8 mouse cellular contexts compared by ENCODE assay signal in the genomic region with DNA sequence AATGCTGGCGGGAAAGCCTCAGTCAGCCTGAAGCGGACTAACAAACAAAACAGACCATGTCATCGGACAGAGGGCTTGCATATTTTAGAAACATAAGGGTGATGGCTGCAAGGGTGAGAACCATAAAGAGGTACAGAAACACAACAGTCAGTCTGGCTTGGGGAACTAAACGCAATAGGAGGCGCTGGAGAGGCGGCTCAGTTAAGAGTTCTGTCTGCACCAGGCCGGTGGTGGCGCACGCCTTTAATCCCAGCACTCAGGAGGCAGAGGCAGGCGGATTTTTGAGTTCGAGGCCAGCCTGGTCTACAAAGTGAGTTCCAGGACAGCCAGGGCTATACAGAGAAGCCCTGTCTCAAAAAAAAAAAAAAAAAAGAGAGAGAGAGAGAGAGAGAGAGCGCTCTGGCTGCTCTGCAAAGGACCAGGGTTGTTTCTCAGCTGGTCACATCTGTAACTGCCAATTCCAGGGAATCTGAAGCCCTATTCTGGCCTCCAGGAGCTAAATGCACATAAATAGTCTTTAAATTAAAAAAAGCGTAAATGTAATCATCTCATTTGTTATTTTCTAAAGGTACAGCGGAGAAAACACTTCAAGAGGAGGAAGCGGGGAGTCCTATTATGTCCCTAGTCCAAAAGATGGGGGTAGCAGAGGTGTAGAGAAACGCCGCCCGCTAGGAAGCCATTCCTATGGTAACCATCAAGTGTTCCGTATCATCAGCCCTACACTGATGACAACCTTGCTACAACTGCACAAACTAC. TPM values are rescaled to one million over a fixed set of nuclear protein-coding genes. Genes with fewer than 3 reads are reported as not detected.
A peak's percentile ranks its signal among the peaks of the same experiment; 100 is the strongest.
DNase-seq lines count a peak whose midpoint lies in the region; ATAC-seq and TF ChIP-seq lines count a peak whose summit lies in the region.

No protein-coding gene starts in this region.

- H3K27me3 ChIP-seq in neural tube, embryonic 11.5 days (ENCODE audit: control insufficient read depth, insufficient read depth, low read length), result no peaks in the 10 kb centered on the region
- H3K27me3 ChIP-seq in intestine, embryonic 14.5 days (replicated peaks; ENCODE audit: control insufficient read depth, insufficient read depth, low read length), result no peaks in the 10 kb centered on the region
- no peaks in the 10 kb centered on the region for H3K27me3 ChIP-seq in midbrain, postnatal 0 days (ENCODE audit: insufficient read depth, low read length)

- no peak for ATAC-seq in neural tube, embryonic 11.5 days (ENCODE audit: insufficient read depth, low FRiP score, low TSS enrichment)
- no peak for ATAC-seq in intestine, embryonic 14.5 days (replicated peaks; ENCODE audit: low FRiP score, low TSS enrichment, low read depth)
- ATAC-seq in midbrain, postnatal 0 days (ENCODE audit: low FRiP score), result no peak

- no peak overlapping the region; the same call in 1 of the 2 replicates for H3K9ac ChIP-seq in neural tube, embryonic 11.5 days (ENCODE audit: low read length)
- peak overlapping the region; percentile 60 for H3K9ac ChIP-seq in intestine, embryonic 14.5 days (ENCODE audit: low read length)
- peak overlapping the region; percentile 78 for H3K9ac ChIP-seq in midbrain, postnatal 0 days (replicated peaks; ENCODE audit: low read length, poor library complexity, severe bottlenecking)

- H3K4me1 ChIP-seq in neural tube, embryonic 11.5 days (ENCODE audit: control insufficient read depth, insufficient read depth, low read length), result peaks cover 18% of the 10 kb centered on the region
- peaks cover 27% of the 10 kb centered on the region for H3K4me1 ChIP-seq in intestine, embryonic 14.5 days (replicated peaks; ENCODE audit: control insufficient read depth, insufficient read depth, low read length)
- peaks cover 4% of the 10 kb centered on the region; the same call in 1 of the 2 replicates for H3K4me1 ChIP-seq in midbrain, postnatal 0 days (ENCODE audit: insufficient read depth, low read length)

- peaks cover 16% of the 10 kb centered on the region for H3K36me3 ChIP-seq in neural tube, embryonic 11.5 days (ENCODE audit: control insufficient read depth, insufficient read depth, low read length)
- H3K36me3 ChIP-seq in intestine, embryonic 14.5 days (ENCODE audit: control insufficient read depth, insufficient read depth, low read length), result peaks cover 41% of the 10 kb centered on the region
- H3K36me3 ChIP-seq in midbrain, postnatal 0 days (ENCODE audit: insufficient read depth, low read length), result peaks cover 38% of the 10 kb centered on the region

- 72% methylated on average over 19 of the region's 19 CpGs for WGBS in neural tube, embryonic 11.5 days
- 67% methylated on average over 19 of the region's 19 CpGs for WGBS in intestine, embryonic 14.5 days
- WGBS in midbrain, postnatal 0 days, result 66% methylated on average over 19 of the region's 19 CpGs

- TF ChIP-seq CTCF in midbrain, postnatal 0 days (IDR thresholded peaks at IDR 0.05), result 0 out of 2 replicates have a peak, but pooled peaks have one; percentile 19

- H3K4me2 ChIP-seq in neural tube, embryonic 11.5 days (ENCODE audit: low read depth), result peak overlapping the region; percentile 60
- H3K4me2 ChIP-seq in intestine, embryonic 14.5 days (ENCODE audit: low read length), result peak overlapping the region; percentile 75
- H3K4me2 ChIP-seq in midbrain, postnatal 0 days (ENCODE audit: low read depth, low read length, poor library complexity, severe bottlenecking), result peak overlapping the region; percentile 74

- H3K4me3 ChIP-seq in neural tube, embryonic 11.5 days (ENCODE audit: low read depth, low read length), result peak overlapping the region; percentile 59
- peak overlapping the region; percentile 73 for H3K4me3 ChIP-seq in intestine, embryonic 14.5 days (ENCODE audit: low read depth, low read length)
- peak overlapping the region; percentile 63 for H3K4me3 ChIP-seq in midbrain, postnatal 0 days (ENCODE audit: low read depth, low read length)

- peak; percentile 53 for DNase-seq in adrenal gland, postnatal 10 days
- DNase-seq in adrenal gland, postnatal 25 days, result no peak
- no peak for DNase-seq in neural tube, embryonic 11.5 days (ENCODE audit: low spot score)
- no peak for DNase-seq in neural tube, embryonic 10.5 days (ENCODE audit: extremely low spot score, low spot score)
- no peak for DNase-seq in intestine, embryonic 14.5 days (ENCODE audit: low spot score)
- DNase-seq in midbrain, postnatal 0 days (ENCODE audit: low spot score), result peak; percentile 22
- DNase-seq in urinary bladder, adult 18-20 months (ENCODE audit: low spot score in 2 of 2), result no peak
- no peak for DNase-seq in frontal cortex, postnatal 36 days (ENCODE audit: low spot score in 2 of 2)

- no peak overlapping the region for H3K27ac ChIP-seq in neural tube, embryonic 11.5 days (ENCODE audit: low read depth, low read length)
- H3K27ac ChIP-seq in intestine, embryonic 14.5 days (ENCODE audit: low read depth), result no peak overlapping the region
- H3K27ac ChIP-seq in midbrain, postnatal 0 days (ENCODE audit: low read depth, low read length), result peak overlapping the region; percentile 76; the same call in 1 of the 2 replicates

- no peaks in the 10 kb centered on the region for H3K9me3 ChIP-seq in neural tube, embryonic 11.5 days (ENCODE audit: control insufficient read depth, low read length)
- no peaks in the 10 kb centered on the region for H3K9me3 ChIP-seq in intestine, embryonic 14.5 days (ENCODE audit: control insufficient read depth, low read length)
- H3K9me3 ChIP-seq in midbrain, postnatal 0 days (ENCODE audit: low read length), result no peaks in the 10 kb centered on the region

RNA-seq across cellular contexts. Expression of a gene that starts 1.2 kb away (rescaled TPM):
- 10 to 100 TPM; 12.9 to 21.6 TPM for total RNA-seq in adrenal gland, postnatal 10 days (2021)
- 16.5 and 19.7 TPM in 2 replicates for total RNA-seq in adrenal gland, postnatal 25 days (2021)
- 15.3 and 16.2 TPM in 2 replicates for polyA plus RNA-seq in neural tube, embryonic 11.5 days (2014; fragmentation: Nextera tagmentation; extraction: Ambion mirVana)
- polyA plus RNA-seq in intestine, embryonic 14.5 days (2014; fragmentation: Nextera tagmentation; extraction: Ambion mirVana), result 25.7 and 28.6 TPM in 2 replicates
- 27.9 and 30.4 TPM in 2 replicates for total RNA-seq in midbrain, postnatal 0 days (2014; rRNA removed)
- 34.3 and 40.9 TPM in 2 replicates for polyA plus RNA-seq in midbrain, postnatal 0 days (2015; fragmentation: Nextera tagmentation; extraction: Ambion mirVana)

RNA-seq across cellular contexts. Expression of a gene that starts 6.8 kb away (rescaled TPM):
- total RNA-seq in adrenal gland, postnatal 10 days (2021), result 10 to 100 TPM; 10.2 to 32.9 TPM
- not detected in 2 replicates for total RNA-seq in adrenal gland, postnatal 25 days (2021)
- 0.28 TPM in 1 of 2 replicates, not detected in the other for polyA plus RNA-seq in neural tube, embryonic 11.5 days (2014; fragmentation: Nextera tagmentation; extraction: Ambion mirVana)
- polyA plus RNA-seq in intestine, embryonic 14.5 days (2014; fragmentation: Nextera tagmentation; extraction: Ambion mirVana), result 0.99 TPM in 1 of 2 replicates, not detected in the other
- not detected in 2 replicates for total RNA-seq in midbrain, postnatal 0 days (2014; rRNA removed)
- 0.42 and 0.65 TPM in 2 replicates for polyA plus RNA-seq in midbrain, postnatal 0 days (2015; fragmentation: Nextera tagmentation; extraction: Ambion mirVana)

RNA-seq across cellular contexts. Expression of a gene that starts 9.3 kb away (rescaled TPM):
- 10 to 100 TPM; 22.5 to 73.8 TPM for total RNA-seq in adrenal gland, postnatal 10 days (2021)
- total RNA-seq in adrenal gland, postnatal 25 days (2021), result 14.5 and 15.4 TPM in 2 replicates
- polyA plus RNA-seq in neural tube, embryonic 11.5 days (2014; fragmentation: Nextera tagmentation; extraction: Ambion mirVana), result 7.1 and 7.2 TPM in 2 replicates
- 11.6 and 14.8 TPM in 2 replicates for polyA plus RNA-seq in intestine, embryonic 14.5 days (2014; fragmentation: Nextera tagmentation; extraction: Ambion mirVana)
- 9.8 and 11.6 TPM in 2 replicates for total RNA-seq in midbrain, postnatal 0 days (2014; rRNA removed)
- 12.8 and 14.8 TPM in 2 replicates for polyA plus RNA-seq in midbrain, postnatal 0 days (2015; fragmentation: Nextera tagmentation; extraction: Ambion mirVana)

RNA-seq across cellular contexts. Expression of a gene that starts 12.1 kb away (rescaled TPM):
- total RNA-seq in adrenal gland, postnatal 10 days (2021), result 10 to 100 TPM; 27.3 to 28.9 TPM
- 19.7 and 24.2 TPM in 2 replicates for total RNA-seq in adrenal gland, postnatal 25 days (2021)
- polyA plus RNA-seq in neural tube, embryonic 11.5 days (2014; fragmentation: Nextera tagmentation; extraction: Ambion mirVana), result 3.6 and 4.6 TPM in 2 replicates
- polyA plus RNA-seq in intestine, embryonic 14.5 days (2014; fragmentation: Nextera tagmentation; extraction: Ambion mirVana), result 2.8 and 2.9 TPM in 2 replicates
- total RNA-seq in midbrain, postnatal 0 days (2014; rRNA removed), result 30.0 and 32.7 TPM in 2 replicates
- 14.7 and 18.0 TPM in 2 replicates for polyA plus RNA-seq in midbrain, postnatal 0 days (2015; fragmentation: Nextera tagmentation; extraction: Ambion mirVana)

RNA-seq across cellular contexts. Expression of a gene that starts 34.4 kb away (rescaled TPM):
- total RNA-seq in adrenal gland, postnatal 10 days (2021), result 10 to 100 TPM; 23.1 to 29.8 TPM
- 36.7 and 53.2 TPM in 2 replicates for total RNA-seq in adrenal gland, postnatal 25 days (2021)
- polyA plus RNA-seq in neural tube, embryonic 11.5 days (2014; fragmentation: Nextera tagmentation; extraction: Ambion mirVana), result 5.2 and 5.6 TPM in 2 replicates
- polyA plus RNA-seq in intestine, embryonic 14.5 days (2014; fragmentation: Nextera tagmentation; extraction: Ambion mirVana), result 5.4 and 6.2 TPM in 2 replicates
- 32.9 and 40.8 TPM in 2 replicates for total RNA-seq in midbrain, postnatal 0 days (2014; rRNA removed)
- 4.3 and 5.2 TPM in 2 replicates for polyA plus RNA-seq in midbrain, postnatal 0 days (2015; fragmentation: Nextera tagmentation; extraction: Ambion mirVana)

Comparison
In these comparisons a context has a peak if more than half of its experiments do, and no peak if none do; other contexts are left out.
1. DNase-seq: peak in adrenal gland, postnatal 10 days (single experiment) and midbrain, postnatal 0 days (single experiment); none in adrenal gland, postnatal 25 days (single experiment), neural tube, embryonic 11.5 days (single experiment), neural tube, embryonic 10.5 days (single experiment), intestine, embryonic 14.5 days (single experiment), urinary bladder, adult 18-20 months (0 of 2) and frontal cortex, postnatal 36 days (0 of 2).
2. RNA of a gene that starts 6.8 kb away (total RNA-seq): 10.2 to 32.9 TPM in adrenal gland, postnatal 10 days; not detected in adrenal gland, postnatal 25 days and not detected in midbrain, postnatal 0 days; every median in the first group is over 10 times any median in the second.
3. Peak in every context shown above with its lines, with median percentiles within 50 percentile points of each other: H3K4me2 ChIP-seq and H3K4me3 ChIP-seq.